Mouse (Mus musculus): ENCODE measurements at regions not wholly inside any gene's neighbourhood (a gene's known extent, or its start where the extent isn't known, plus 50 kb on each side); places are given as distances from the start of the nearest gene placed in this dataset.

DNA sequence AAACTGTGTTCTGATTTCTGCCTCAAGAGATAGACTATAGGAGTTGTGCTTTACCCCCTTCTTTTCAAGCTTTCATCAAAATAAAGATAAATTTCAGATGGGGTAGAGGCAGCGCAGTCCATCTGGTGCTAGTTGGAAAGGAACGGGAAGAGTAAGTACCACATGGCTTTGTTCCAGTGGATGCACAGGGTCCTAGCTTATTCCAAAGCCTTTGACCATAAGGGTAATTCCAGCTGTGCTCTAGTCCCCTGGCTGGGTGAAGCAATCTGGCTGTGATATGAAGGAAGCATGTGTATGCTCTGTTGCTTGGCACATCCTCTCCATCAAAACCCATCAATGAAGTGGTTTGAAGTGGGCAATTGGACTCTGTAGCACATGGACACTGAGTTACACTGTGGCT is 155.6 kb downstream of the 1190002N15Rik start:
- no peak for DNase-seq (ENCODE audit: low spot score in 2 of 2)

DNA sequence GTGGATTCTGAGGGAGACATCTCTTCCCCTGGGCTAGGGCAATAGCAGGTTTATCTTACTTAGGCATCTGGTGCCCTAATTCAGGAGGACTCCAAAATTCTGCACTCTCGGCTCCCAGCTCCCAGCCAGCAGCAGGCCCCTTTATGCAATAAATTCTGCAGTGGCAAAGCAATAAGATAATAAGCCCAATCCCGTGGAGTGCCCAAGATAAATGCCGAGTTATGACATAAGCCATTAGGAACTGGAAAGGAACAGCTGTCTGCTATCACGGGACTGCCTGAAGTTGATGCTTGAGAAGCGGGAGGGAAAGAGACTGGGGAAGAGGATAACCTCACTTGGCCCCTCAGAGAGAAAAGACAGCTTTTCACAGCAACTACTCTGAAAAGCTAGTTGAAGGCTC is 159.0 kb downstream of the 1190002N15Rik start:
- DNase-seq (ENCODE audit: low spot score in 2 of 2), result no peak

DNA sequence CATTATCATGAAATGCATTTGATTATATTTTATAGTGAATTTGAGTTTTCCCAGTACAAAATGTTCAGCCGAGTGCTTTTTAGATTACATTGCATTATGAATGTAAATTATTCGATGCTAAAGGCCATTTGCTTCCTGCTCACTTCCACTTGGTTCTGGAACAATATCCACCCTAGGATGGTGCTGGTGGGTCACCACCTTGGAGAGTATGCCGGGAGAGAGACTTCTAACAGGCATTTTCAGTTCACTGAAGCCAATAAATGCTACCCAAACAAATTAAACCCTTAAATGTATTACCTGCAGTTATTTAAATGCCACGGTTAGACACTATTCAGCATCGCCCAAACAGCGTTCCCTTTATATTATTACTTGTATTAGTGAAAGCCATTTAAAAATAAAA is 159.6 kb downstream of the 1190002N15Rik start:
- DNase-seq (ENCODE audit: low spot score in 2 of 2), result no peak

DNA sequence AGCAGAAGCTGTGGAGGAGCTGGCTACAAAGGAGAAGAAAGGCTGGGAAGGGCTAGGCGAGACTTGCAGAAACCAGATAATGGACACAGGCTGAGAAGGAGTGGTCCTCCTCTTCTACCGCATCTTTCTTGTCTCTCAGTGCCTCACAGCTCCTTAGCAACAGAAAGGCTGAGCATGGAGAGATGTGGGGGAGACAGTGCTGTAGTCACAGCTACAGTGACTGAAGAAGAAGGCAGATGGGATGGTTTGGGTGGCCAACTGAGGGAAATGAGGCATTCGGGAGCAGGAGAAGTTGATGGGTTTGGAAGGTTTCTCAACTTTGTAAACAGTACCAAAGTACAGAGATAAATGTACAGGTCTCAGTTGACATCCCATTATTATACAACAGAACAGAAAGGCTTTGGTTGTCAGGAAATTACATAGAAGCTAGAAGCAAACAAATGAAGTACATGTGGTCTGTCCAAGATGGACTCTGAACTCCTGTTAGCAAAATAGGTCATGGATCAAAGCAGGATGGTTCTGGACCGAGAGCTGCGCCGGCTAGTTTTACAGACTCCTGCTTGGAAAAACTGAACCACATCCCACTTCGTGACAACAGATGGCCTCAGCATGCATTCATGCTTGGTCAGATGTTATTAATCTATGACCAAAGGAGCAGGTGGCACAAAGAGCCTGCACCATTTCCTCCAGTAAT is 160.4 kb downstream of the 1190002N15Rik start:
- no peak for DNase-seq (ENCODE audit: low spot score in 2 of 2)

- no peak for DNase-seq (ENCODE audit: low spot score in 2 of 2)
Observed at GRCm38 (mm10) chr9:94370976-94371375, 166.9 kb downstream of the 1190002N15Rik start.

DNA sequence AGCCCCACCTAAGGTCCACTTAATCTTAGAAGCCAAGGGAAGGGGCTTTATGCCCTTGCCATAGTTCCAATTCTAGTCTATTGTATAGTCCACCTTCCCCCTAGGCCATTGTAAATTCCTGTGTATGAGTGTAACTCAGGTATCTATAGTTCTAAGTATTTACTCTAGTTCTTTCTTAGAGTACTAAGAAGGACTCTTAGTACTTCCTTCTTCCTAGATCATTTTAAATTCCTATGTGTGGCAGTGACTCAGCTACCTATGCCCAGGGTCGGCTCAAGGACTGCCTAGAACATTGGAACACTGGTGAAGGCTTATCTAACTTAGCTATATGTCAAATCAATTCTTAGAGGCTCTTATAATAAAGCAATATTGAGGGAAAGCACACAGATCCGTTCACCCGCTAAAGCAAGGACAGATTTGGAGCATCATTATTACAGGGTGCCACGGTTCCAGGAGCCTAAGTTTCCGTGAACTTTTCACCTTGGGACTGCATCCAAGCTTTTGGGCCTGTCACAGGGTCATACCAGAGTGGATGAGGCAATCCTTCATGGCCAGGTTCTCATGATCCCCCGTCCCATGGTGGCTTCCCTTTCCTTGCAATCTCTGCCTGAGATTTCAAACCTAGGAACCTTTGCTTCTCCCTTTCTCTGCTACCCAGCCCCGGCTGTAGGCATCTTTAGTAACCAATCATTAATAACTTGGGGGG is 169.5 kb downstream of the 1190002N15Rik start:
- no peak for DNase-seq (ENCODE audit: low spot score in 2 of 2)

GRCm38 (mm10) chr9:94361877-94362697 is 175.8 kb downstream of the 1190002N15Rik start:
- DNase-seq (ENCODE audit: low spot score in 2 of 2), result no peak

- no peak for DNase-seq (ENCODE audit: low spot score in 2 of 2)
Observed at GRCm38 (mm10) chr9:94361011-94361410, 176.9 kb downstream of the 1190002N15Rik start.

DNA sequence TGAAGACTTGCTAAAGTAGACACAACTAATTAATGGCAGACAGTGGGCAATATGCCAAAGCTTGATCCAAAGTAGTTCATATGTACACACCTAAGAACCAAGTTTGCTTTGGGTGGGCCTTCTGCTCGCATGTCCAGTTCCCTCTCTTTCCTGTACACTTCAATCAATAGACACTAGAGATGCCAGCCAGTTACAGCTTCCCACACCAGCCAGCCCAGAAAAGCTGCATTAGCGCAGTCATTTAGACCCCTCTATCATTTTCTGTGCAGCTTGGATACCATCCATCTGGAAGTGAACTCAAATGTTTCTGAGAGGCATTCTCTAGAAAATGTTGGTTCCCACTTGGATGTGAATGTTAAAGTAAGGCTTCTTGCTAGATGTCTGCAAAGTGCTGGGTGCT is 179.7 kb downstream of the 1190002N15Rik start:
- DNase-seq (ENCODE audit: low spot score in 2 of 2), result no peak

DNA sequence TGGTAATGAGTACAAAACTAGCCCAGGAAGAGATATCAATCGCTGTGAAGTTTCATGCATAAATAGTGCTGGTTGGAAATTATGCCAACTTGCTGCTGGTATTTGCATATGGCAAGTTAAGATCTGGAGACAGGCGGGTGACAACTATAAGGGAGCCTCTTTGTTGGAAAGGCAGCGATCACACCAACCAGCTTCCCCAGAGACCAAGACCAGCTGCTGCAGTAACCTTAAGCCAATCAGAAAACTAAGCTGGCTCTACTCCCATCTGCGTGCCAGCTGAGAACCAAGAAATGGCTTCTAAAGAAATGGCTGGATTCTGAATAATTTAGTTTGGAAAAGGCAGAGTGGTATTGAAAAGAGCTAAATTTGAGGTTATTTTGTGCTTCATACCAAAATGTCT is 195.9 kb downstream of the 1190002N15Rik start:
- DNase-seq (ENCODE audit: low spot score in 2 of 2), result no peak

DNA sequence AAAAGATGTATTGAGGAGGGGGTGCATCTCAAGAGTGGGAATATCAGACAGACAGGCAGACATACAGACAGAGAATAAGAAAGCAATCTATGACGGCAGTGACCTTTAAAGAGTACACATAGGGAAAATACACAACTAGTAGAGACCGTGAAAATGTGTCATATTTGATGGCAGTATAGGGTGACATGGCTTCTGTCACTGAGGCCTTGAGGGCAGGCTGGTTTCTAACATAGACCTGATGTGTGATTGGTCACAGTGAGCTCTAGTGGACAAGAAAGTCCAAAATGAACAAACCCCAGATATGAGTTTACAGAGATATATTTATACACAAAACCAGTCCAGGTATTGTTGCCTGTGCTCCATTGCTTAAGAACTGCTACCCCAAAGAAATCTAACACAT is 196.3 kb downstream of the 1190002N15Rik start:
- no peak for DNase-seq (ENCODE audit: low spot score in 2 of 2)

GRCm38 (mm10) chr9:94333450-94333849 is 204.4 kb downstream of the 1190002N15Rik start:
- no peak for DNase-seq (ENCODE audit: low spot score in 2 of 2)

DNA sequence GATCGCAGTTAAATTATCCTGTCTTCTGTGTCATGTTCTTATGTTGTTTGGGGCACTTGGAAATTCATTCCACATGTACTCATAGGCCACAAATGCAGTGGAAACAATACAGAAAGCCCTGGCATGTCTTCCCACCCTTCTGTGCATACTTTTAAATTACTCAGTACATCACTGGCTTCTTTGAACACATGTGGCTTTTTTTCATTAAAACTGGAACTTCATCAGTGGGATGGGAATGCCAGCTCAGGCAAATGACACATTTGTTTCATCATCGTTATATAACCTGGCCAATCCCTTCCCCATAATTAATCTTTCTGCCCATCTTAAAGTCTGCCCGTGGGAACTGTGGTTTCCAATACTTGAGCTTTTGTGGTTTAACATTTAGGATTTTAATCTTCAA is 214.9 kb downstream of the 1190002N15Rik start:
- no peak for DNase-seq (ENCODE audit: low spot score in 2 of 2)

- no peak for DNase-seq (ENCODE audit: low spot score in 2 of 2)
Observed at GRCm38 (mm10) chr9:94302575-94302974, 235.3 kb downstream of the 1190002N15Rik start.

GRCm38 (mm10) chr9:94301896-94302295 is 236.0 kb downstream of the 1190002N15Rik start:
- no peak for DNase-seq (ENCODE audit: low spot score in 2 of 2)

DNA sequence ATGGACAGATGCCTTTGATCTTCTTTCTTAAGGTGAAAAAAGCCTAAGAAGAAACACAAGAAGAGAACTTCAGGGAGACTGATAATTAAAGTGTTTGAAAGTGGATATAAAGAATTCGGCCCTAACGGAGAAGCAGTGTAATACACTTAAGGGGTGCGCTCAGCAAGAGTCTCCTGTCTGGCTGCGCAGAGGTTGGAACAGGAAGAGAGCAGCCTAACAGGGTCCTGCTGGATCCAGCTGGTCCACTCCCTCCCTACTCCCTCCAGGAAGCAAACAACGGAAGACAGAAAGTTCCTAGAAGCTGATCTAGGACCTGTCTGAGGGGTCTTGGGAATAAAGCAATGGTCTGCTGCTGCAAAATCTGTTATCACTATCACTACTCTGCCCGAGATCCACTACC is 242.4 kb downstream of the 1190002N15Rik start:
- no peak for DNase-seq (ENCODE audit: low spot score in 2 of 2)

GRCm38 (mm10) chr9:94292147-94292546 is 245.7 kb downstream of the 1190002N15Rik start:
- DNase-seq (ENCODE audit: low spot score in 2 of 2), result no peak

DNA sequence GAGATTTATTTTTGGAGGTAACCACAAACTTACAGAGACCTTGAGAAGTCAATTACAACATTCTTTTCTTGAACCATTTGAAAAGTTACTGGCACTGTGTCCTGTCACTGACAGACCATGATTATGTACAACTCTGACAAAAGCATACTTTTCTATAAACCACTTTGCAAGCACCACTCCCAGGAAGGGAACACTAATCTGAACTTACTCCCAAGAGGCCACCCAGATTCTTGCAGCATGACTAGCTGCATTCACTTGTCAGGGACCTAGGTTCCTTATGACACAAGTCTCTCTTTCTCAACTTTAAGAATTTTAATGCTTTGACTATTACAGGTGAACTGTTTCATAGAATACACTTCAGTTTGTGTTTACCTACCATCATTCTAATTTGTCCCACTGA is 248.3 kb downstream of the 1190002N15Rik start:
- no peak for DNase-seq (ENCODE audit: low spot score in 2 of 2)

- no peak for DNase-seq (ENCODE audit: low spot score in 2 of 2)
Observed at GRCm38 (mm10) chr9:94287559-94287958, 250.3 kb downstream of the 1190002N15Rik start.

DNA sequence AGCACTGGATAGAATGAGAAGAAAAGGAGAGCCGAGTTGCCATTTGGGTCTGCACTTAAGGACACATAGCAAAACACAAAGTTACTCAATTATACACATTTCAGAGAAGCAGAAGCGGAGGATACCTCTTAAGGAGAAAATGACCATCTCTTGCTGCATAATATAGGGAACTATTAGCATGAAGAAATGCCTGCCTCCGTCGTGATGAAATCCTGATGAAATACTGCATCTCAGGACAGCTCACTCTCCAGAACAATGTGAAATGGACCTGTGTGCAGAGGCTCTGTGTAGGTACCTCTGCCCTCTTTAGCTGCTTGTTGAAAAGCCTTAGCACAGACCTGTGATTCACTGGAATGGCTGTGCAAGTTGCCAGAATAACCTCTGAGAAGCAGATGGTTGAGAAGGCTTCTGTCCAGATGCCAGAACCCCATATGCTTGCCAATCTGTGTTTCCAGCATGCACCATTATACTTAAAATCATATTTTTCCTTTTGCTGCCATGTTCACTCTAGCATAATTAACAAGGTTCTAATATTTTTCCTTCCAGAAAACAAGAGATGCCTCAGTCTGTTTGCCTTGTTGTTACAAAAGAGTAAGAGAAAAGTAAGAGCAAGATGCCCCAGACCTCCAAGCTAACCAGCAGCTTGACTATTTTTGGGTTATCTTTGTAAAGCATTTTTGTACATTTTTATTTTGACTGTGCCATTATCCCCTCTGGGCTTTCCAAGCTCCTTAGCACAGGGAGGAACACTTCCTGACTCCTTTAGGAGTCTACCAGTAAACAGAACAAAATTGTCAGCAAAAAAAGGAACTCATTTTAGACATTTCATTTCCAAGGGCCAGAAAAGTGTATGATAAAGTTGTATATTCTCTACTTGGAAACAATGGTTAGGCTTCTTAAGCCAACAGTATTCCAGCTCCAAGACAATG is 259.0 kb downstream of the 1190002N15Rik start:
- no peak for DNase-seq (ENCODE audit: low spot score in 2 of 2)

- no peak for DNase-seq (ENCODE audit: low spot score in 2 of 2)
Observed at GRCm38 (mm10) chr9:94277096-94277495, 260.8 kb downstream of the 1190002N15Rik start.
